Mouse (Mus musculus) liver, adult 2 months (tissue): ENCODE measurements around the gene Rabl3. TPM values are rescaled to one million over a fixed set of nuclear protein-coding genes. Genes with fewer than 3 reads are reported as not detected.

Source experiments
- DNase-seq: peaks from one replicate; pipeline ENCODE4 v3.0.0-alpha.2; 2011; ENCODE audit warnings: low read depth, low spot score; ENCODE audit errors: extremely low read depth
- H3K27ac ChIP-seq: fragments of 200-500 bp; replicated peaks from 2 replicates; pipeline ENCODE4 v1.5.1; 2012; ENCODE audit warnings: low read depth, mild to moderate bottlenecking, control low read depth, inconsistent platforms, low read length; ENCODE audit not compliant: insufficient read depth
- H3K27me3 ChIP-seq: fragments of 200-500 bp; 2 replicates; pipeline ENCODE4 v1.6.1; 2012; ENCODE audit warnings: mild to moderate bottlenecking, moderate library complexity, low read length, inconsistent platforms; ENCODE audit not compliant: control insufficient read depth, insufficient read depth
- H3K36me3 ChIP-seq: fragments of 200-500 bp; 2 replicates; pipeline ENCODE4 v1.6.1; 2012; ENCODE audit warnings: low read length, inconsistent platforms; ENCODE audit not compliant: control insufficient read depth, insufficient read depth
- H3K4me1 ChIP-seq: fragments of 200-500 bp; 2 replicates; pipeline ENCODE4 v1.6.1; 2011; ENCODE audit warnings: low read length; ENCODE audit not compliant: control insufficient read depth, insufficient read depth
- H3K4me3 ChIP-seq: fragments of 200-500 bp; 2 replicates; pipeline ENCODE4 v1.5.1; 2011; ENCODE audit warnings: low read depth, mild to moderate bottlenecking, control low read depth, low read length, moderate library complexity; ENCODE audit not compliant: insufficient read depth
- H3K79me2 ChIP-seq: fragments of 200-500 bp; 2 replicates; pipeline ENCODE4 v1.6.1; 2012; ENCODE audit warnings: inconsistent platforms, mild to moderate bottlenecking, low read length, moderate library complexity; ENCODE audit not compliant: control insufficient read depth, insufficient read depth
- H3K9ac ChIP-seq: fragments of 200-500 bp; 2 replicates; pipeline ENCODE4 v1.6.1; 2012; ENCODE audit warnings: low read depth, mild to moderate bottlenecking, control low read depth, inconsistent platforms, low read length
- CTCF ChIP-seq: fragments of 200-500 bp; IDR thresholded peaks from 2 replicates; pipeline ENCODE4 v1.5.1; 2011; ENCODE audit warnings: low read depth, low read length, control low read depth
- POLR2A ChIP-seq: fragments of 200-500 bp; IDR thresholded peaks from 2 replicates; pipeline ENCODE4 v1.6.1; 2011; ENCODE audit warnings: low read length, control low read depth; ENCODE audit not compliant: insufficient read depth; ENCODE audit errors: extremely low read depth
- WGBS: fragments of 180-500 bp; shearing (Covaris S2); methylation state at CpG from one replicate; pipeline ENCODE4 v1.1.7; 2018; 5-methylcytosine and 5-hydroxymethylcytosine counted together
- polyA plus RNA-seq: library from polyadenylated mRNA; depleted of rRNA; stranded (reverse); fragments of >200 nt; gene quantifications from 2 replicates; pipeline ENCODE4 v1.2.3, GENCODE M21; 2012
- total RNA-seq: library from RNA; depleted of rRNA; stranded (reverse); fragments of >200 nt; gene quantifications from 2 replicates; pipeline ENCODE4 v1.2.3, GENCODE M21; 2014

The Rabl3 gene
- total and polyA plus RNA-seq, 2 experiments: 2.8 to 10.4 TPM

- H3K4me3 ChIP-seq: no peak overlapping the region
- WGBS: 99% methylated on average over 2 of the region's 2 CpGs
- H3K36me3 ChIP-seq: peaks cover 45% of the 10 kb centered on the region
- H3K4me1 ChIP-seq: peaks cover 8% of the 10 kb centered on the region; the same call in 1 of the 2 replicates
- no peak overlapping the region for H3K27ac ChIP-seq
- H3K27me3 ChIP-seq: no peaks in the 10 kb centered on the region
- H3K79me2 ChIP-seq: peaks cover 8% of the 10 kb centered on the region; the same call in 1 of the 2 replicates
- no peak overlapping the region for H3K9ac ChIP-seq
- no peak for TF ChIP-seq CTCF
- TF ChIP-seq POLR2A: no peak
- no peak for DNase-seq
These were observed 19.3 kb upstream of the Rabl3 start for GRCm38 (mm10) chr16:37520190-37521040.

DNA sequence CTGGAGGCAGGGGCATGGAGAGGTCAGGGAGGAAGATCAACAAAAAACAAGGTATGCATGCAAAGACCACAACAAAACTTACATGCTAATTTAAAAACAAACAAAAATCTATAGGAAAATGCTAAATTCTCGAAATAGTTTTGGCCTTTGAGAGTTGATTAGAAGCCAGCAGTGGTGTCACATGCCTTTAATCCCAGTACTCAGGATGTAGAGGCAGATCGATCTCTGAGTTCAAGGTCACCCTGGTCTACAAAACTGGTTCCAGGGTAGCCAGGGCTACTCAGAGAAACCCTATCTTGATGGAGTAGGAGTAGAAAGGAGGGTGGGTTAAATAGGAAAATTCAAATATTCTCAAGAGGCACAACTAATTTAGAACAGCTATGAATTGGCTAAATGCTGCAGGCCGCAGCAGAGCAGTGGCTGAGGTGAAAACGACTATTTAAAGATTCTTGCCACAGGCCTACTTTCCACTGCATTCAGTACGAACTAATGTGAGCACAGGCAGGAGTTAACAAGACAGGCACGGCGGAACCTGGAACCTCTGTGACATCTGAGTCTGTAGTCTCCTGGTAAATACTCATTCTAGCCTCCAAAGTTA, 17.5 kb upstream of the Rabl3 start:
- Histone ChIP-seq H3K36me3 (peaks cover 37% of the 10 kb centered on the region), H3K27me3 (no peaks in the 10 kb centered on the region), H3K4me1 (peaks cover 16% of the 10 kb centered on the region), H3K4me3 (no peak overlapping the region), H3K9ac (no peak overlapping the region), H3K79me2 (peaks cover 14% of the 10 kb centered on the region; the same call in 1 of the 2 replicates), H3K27ac (0 out of 2 replicates have a peak overlapping the region, but pooled peaks have one; percentile 28)
- 80% methylated on average over 7 of the region's 7 CpGs for WGBS
- DNase-seq: peak; percentile 66
- TF ChIP-seq POLR2A (no peak), CTCF (no peak)

GRCm38 (mm10) chr16:37525121-37525520, 14.6 kb upstream of the Rabl3 start:
- Histone ChIP-seq H3K36me3 (peaks cover 26% of the 10 kb centered on the region), H3K9ac (no peak overlapping the region), H3K4me3 (no peak overlapping the region), H3K79me2 (peaks cover 13% of the 10 kb centered on the region; the same call in 1 of the 2 replicates), H3K4me1 (peaks cover 26% of the 10 kb centered on the region), H3K27ac (peak overlapping the region; percentile 81), H3K27me3 (no peaks in the 10 kb centered on the region)
- 27% methylated on average over 2 of the region's 2 CpGs for WGBS
- peak; percentile 91 for DNase-seq
- TF ChIP-seq CTCF (no peak), POLR2A (no peak)

- WGBS: 94% methylated on average over 3 of the region's 3 CpGs
- peaks cover 30% of the 10 kb centered on the region for H3K4me1 ChIP-seq
- H3K27ac ChIP-seq: 0 out of 2 replicates have a peak overlapping the region, but pooled peaks have one; percentile 41
These were observed 12.9 kb upstream of the Rabl3 start for GRCm38 (mm10) chr16:37526688-37527223.

DNA sequence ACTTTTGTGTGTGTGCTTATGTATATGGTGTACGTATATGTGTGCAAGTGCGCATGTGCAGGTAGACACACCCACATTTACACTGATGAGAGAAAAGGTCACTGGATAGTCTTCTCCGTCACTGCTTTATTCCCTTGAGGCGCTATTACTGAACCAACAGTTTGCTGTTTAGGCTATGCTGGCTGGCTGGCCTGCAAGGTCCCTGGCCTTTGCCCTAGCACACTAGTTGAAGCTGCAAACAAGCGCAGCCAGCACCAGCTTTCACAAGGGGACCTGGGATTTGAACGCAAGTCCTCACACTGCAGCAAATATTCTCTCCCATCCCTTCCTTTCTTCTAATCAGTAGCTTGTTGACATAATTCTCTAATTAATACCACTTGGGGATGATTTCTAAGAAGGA, 9.5 kb upstream of the Rabl3 start:
- peaks cover 33% of the 10 kb centered on the region for H3K4me1 ChIP-seq
- no peak overlapping the region for H3K27ac ChIP-seq
- H3K4me3 ChIP-seq: no peak overlapping the region
- no peak for TF ChIP-seq CTCF
- 21% methylated on average over 6 of the region's 6 CpGs for WGBS
- no peak overlapping the region for H3K9ac ChIP-seq
- H3K36me3 ChIP-seq: peaks cover 19% of the 10 kb centered on the region
- peak; percentile 87 for DNase-seq
- H3K27me3 ChIP-seq: no peaks in the 10 kb centered on the region
- peaks cover 12% of the 10 kb centered on the region; the same call in 1 of the 2 replicates for H3K79me2 ChIP-seq

More at GRCm38 (mm10) chr16:37526688-37527223, 12.9 kb upstream of the Rabl3 start:
- Histone ChIP-seq H3K9ac (no peak overlapping the region), H3K27me3 (no peaks in the 10 kb centered on the region), H3K4me3 (no peak overlapping the region), H3K79me2 (peaks cover 13% of the 10 kb centered on the region; the same call in 1 of the 2 replicates), H3K36me3 (peaks cover 17% of the 10 kb centered on the region)
- DNase-seq: peak; percentile 40
- TF ChIP-seq POLR2A (no peak), CTCF (no peak)
